Mouse (Mus musculus) erythroblast, embryonic 14.5 days (primary cell): ENCODE measurements around the gene Mpzl2. TPM values are rescaled to one million over a fixed set of nuclear protein-coding genes. Genes with fewer than 3 reads are reported as not detected.
A peak's percentile ranks its signal among the peaks of the same experiment; 100 is the strongest.

Source experiments
- H3K27me3 ChIP-seq: 2 replicates; pipeline ENCODE4 v1.6.1; 2012; ENCODE audit warnings: inconsistent platforms; ENCODE audit not compliant: control insufficient read depth
- H3K36me3 ChIP-seq: 2 replicates; pipeline ENCODE4 v1.6.1; 2012; ENCODE audit warnings: mild to moderate bottlenecking, inconsistent platforms; ENCODE audit not compliant: control insufficient read depth
- H3K4me1 ChIP-seq: 2 replicates; pipeline ENCODE4 v1.6.1; 2012; ENCODE audit warnings: inconsistent platforms; ENCODE audit not compliant: control insufficient read depth
- H3K4me3 ChIP-seq: replicated peaks from 2 replicates; pipeline ENCODE3; 2012; ENCODE audit warnings: moderate library complexity, mild to moderate bottlenecking, inconsistent platforms
- H3K9me3 ChIP-seq: 2 replicates; pipeline ENCODE4 v1.6.1; 2012; ENCODE audit warnings: low read length, inconsistent platforms, mixed read lengths; ENCODE audit not compliant: control insufficient read depth
- GATA1 ChIP-seq: IDR thresholded peaks from 2 replicates; pipeline ENCODE4 v1.6.1; 2012; ENCODE audit warnings: low read length, inconsistent platforms, mixed read lengths
- TAL1 ChIP-seq: IDR thresholded peaks from 3 replicates; pipeline ENCODE4 v1.6.1; 2012; ENCODE audit warnings: low read length, inconsistent platforms, mixed read lengths
- polyA plus RNA-seq: library from polyadenylated mRNA; stranded (reverse); fragments of >175 nt; gene quantifications from 2 replicates; pipeline ENCODE4 v1.2.3, GENCODE M21; 2012

The Mpzl2 gene
- polyA plus RNA-seq, 1 experiment: not detected

- TF ChIP-seq GATA1 (no peak), TAL1 (no peak)
- H3K36me3 ChIP-seq: no peaks in the 10 kb centered on the region; the same call in 1 of the 2 replicates
- peak overlapping the region; percentile 45 for H3K4me3 ChIP-seq
- H3K9me3 ChIP-seq: no peaks in the 10 kb centered on the region
- peaks cover 50% of the 10 kb centered on the region for H3K27me3 ChIP-seq
- H3K4me1 ChIP-seq: no peaks in the 10 kb centered on the region
These were observed 2.6 kb downstream of the Mpzl2 start for GRCm38 (mm10) chr9:45042056-45042720.

DNA sequence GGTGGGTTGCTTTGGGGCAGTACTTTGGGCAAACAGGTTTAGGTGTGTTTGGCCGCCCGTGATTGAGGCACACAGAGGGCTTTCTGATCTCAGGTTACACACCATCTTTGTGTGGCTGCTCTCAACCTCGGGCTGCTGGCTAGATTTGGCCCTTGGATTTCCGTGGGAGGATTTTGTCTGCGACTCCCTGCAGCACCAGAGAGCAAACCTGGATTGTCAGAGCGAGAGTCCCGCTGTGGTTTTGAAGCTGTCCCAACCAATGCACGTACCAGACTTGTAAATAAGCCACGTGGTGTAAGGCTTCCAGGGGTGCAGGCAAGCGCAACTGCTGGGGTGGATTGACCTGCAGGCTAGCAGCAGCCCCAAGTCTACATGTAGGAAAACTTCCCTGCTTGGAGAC lies 3.3 kb downstream of the Mpzl2 start:
- Histone ChIP-seq H3K4me3 (peak overlapping the region; percentile 45), H3K36me3 (no peaks in the 10 kb centered on the region; the same call in 1 of the 2 replicates), H3K27me3 (peaks cover 50% of the 10 kb centered on the region), H3K9me3 (no peaks in the 10 kb centered on the region), H3K4me1 (no peaks in the 10 kb centered on the region)
- TF ChIP-seq TAL1: no peak
- TF ChIP-seq GATA1: no peak

- H3K4me3 ChIP-seq: no peak overlapping the region
These were observed 7.4 kb downstream of the Mpzl2 start for GRCm38 (mm10) chr9:45046973-45047372.

GRCm38 (mm10) chr9:45048511-45048910 lies 8.9 kb downstream of the Mpzl2 start:
- H3K27me3 ChIP-seq: peaks cover 11% of the 10 kb centered on the region
- TF ChIP-seq GATA1 (no peak), TAL1 (no peak)
- no peaks in the 10 kb centered on the region; the same call in 1 of the 2 replicates for H3K36me3 ChIP-seq
- no peak overlapping the region for H3K4me3 ChIP-seq
- H3K4me1 ChIP-seq: no peaks in the 10 kb centered on the region
- H3K9me3 ChIP-seq: no peaks in the 10 kb centered on the region

More at GRCm38 (mm10) chr9:45046973-45047372, 7.4 kb downstream of the Mpzl2 start:
- Histone ChIP-seq H3K36me3 (no peaks in the 10 kb centered on the region; the same call in 1 of the 2 replicates), H3K4me1 (no peaks in the 10 kb centered on the region), H3K9me3 (no peaks in the 10 kb centered on the region), H3K27me3 (peaks cover 22% of the 10 kb centered on the region)
- TF ChIP-seq TAL1 (no peak), GATA1 (no peak)

DNA sequence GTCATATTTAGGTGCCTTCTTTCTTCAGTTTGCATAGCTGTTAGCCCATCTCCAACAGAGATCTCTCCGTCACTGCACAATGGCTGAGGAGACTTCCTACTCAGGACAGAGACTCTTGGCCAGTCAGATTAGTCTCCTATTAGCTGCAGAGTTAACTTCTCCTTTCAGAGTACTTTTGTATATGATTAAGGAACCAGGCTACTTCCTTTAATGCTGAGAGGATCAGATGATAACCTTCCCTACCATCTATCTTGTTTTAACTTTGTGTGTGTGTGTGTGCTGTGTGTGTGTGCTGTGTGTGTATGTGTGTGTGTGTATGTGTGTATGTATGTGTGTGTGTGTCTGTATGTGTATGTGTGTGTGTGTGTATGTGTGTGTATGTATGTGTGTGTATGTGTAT lies 10.1 kb downstream of the Mpzl2 start:
- Histone ChIP-seq H3K27me3 (peaks cover 14% of the 10 kb centered on the region), H3K4me3 (no peak overlapping the region), H3K36me3 (no peaks in the 10 kb centered on the region; the same call in 1 of the 2 replicates), H3K9me3 (no peaks in the 10 kb centered on the region), H3K4me1 (no peaks in the 10 kb centered on the region; the same call in 1 of the 2 replicates)
- TF ChIP-seq TAL1 (no peak), GATA1 (no peak)

- Histone ChIP-seq H3K36me3 (no peaks in the 10 kb centered on the region; the same call in 1 of the 2 replicates), H3K27me3 (peaks cover 20% of the 10 kb centered on the region), H3K9me3 (no peaks in the 10 kb centered on the region; the same call in 1 of the 2 replicates), H3K4me1 (peaks cover 4% of the 10 kb centered on the region), H3K4me3 (no peak overlapping the region)
- TF ChIP-seq TAL1 (no peak), GATA1 (no peak)
These were observed 10.7 kb downstream of the Mpzl2 start for GRCm38 (mm10) chr9:45050301-45050700.

- TF ChIP-seq GATA1 (no peak), TAL1 (no peak)
- Histone ChIP-seq H3K9me3 (no peaks in the 10 kb centered on the region; the same call in 1 of the 2 replicates), H3K4me1 (peaks cover 6% of the 10 kb centered on the region), H3K4me3 (peak within 1 kb of the TSS; percentile 60), H3K27me3 (peaks cover 47% of the 10 kb centered on the region), H3K36me3 (no peaks in the 10 kb centered on the region)
These were observed 15.6 kb downstream of the Mpzl2 start, which contains the start of gene Mpzl3 for GRCm38 (mm10) chr9:45055082-45055713. Mpzl3 (plus strand) TSS chr9:45055186.

GRCm38 (mm10) chr9:45058304-45058940 lies 18.8 kb downstream of the Mpzl2 start:
- no peak overlapping the region for H3K4me3 ChIP-seq
- H3K36me3 ChIP-seq: no peaks in the 10 kb centered on the region
- H3K9me3 ChIP-seq: no peaks in the 10 kb centered on the region; the same call in 1 of the 2 replicates
- TF ChIP-seq GATA1: no peak
- no peak for TF ChIP-seq TAL1
- H3K27me3 ChIP-seq: peaks cover 45% of the 10 kb centered on the region
- H3K4me1 ChIP-seq: peaks cover 6% of the 10 kb centered on the region

- no peaks in the 10 kb centered on the region for H3K36me3 ChIP-seq
- H3K27me3 ChIP-seq: peaks cover 30% of the 10 kb centered on the region
- TF ChIP-seq GATA1: no peak
- TF ChIP-seq TAL1: no peak
These were observed 20.6 kb downstream of the Mpzl2 start for GRCm38 (mm10) chr9:45060151-45060550.

More at GRCm38 (mm10) chr9:45060151-45060550, 20.6 kb downstream of the Mpzl2 start:
- no peaks in the 10 kb centered on the region; the same call in 1 of the 2 replicates for H3K9me3 ChIP-seq
- H3K4me1 ChIP-seq: peaks cover 2% of the 10 kb centered on the region
- no peak overlapping the region for H3K4me3 ChIP-seq
